22 mouse cellular contexts compared by ENCODE assay signal in genomic region chr10:87715874-87716600, GRCm38 (mm10).
DNase-seq lines count a peak whose midpoint lies in the region; ATAC-seq and TF ChIP-seq lines count a peak whose summit lies in the region.
"Had no signal": no experiment of that assay in that cellular context is flagged by ENCODE, and none has a peak within 500 bp of the region (broad histone marks: within the 10 kb centered on the region; RNA-seq: fewer than 3 reads in every experiment).

No protein-coding gene starts in this region.

- H3K4me1 ChIP-seq in lung, embryonic 14.5 days (ENCODE audit: insufficient read depth): no peaks in the 10 kb centered on the region; the same call in 1 of the 2 replicates
- H3K4me1 ChIP-seq in lung, adult 2 months (ENCODE audit: control insufficient read depth, insufficient read depth, low read length): no peaks in the 10 kb centered on the region
- H3K4me1 ChIP-seq in ES-E14 (ENCODE audit: control insufficient read depth in 2 of 2, insufficient read depth in 2 of 2, low read length in 2 of 2, poor library complexity in 1 of 2): no peaks in the 10 kb centered on the region
- H3K4me1 ChIP-seq: forebrain, embryonic 10.5 days; forebrain, embryonic 13.5 days; hindbrain, embryonic 12.5 days; hindbrain, embryonic 15.5 days had no signal

- no peaks in the 10 kb centered on the region for H3K36me3 ChIP-seq in lung, embryonic 14.5 days (ENCODE audit: insufficient read depth)
- H3K36me3 ChIP-seq in ES-E14 (ENCODE audit: control insufficient read depth, insufficient read depth, low read length, poor library complexity, severe bottlenecking): no peaks in the 10 kb centered on the region
- H3K36me3 ChIP-seq: forebrain, embryonic 10.5 days; G1E; hindbrain, embryonic 12.5 days; hindbrain, embryonic 15.5 days had no signal

- peak; percentile 82 for ATAC-seq in lung, embryonic 14.5 days (ENCODE audit: insufficient read depth)
- ATAC-seq: forebrain, embryonic 13.5 days; forebrain, embryonic 16.5 days; Patski had no signal

- H3K27me3 ChIP-seq in lung, embryonic 14.5 days (ENCODE audit: insufficient read depth, low read length): no peaks in the 10 kb centered on the region
- H3K27me3 ChIP-seq: forebrain, embryonic 13.5 days; hindbrain, embryonic 12.5 days; hindbrain, embryonic 15.5 days; Patski had no signal

- peak; percentile 4 to 5 for DNase-seq in layer of hippocampus, adult 18-20 months (ENCODE audit: low spot score in 2 of 2)
- DNase-seq in layer of hippocampus, adult 11-12 months (ENCODE audit: low spot score): no peak
- DNase-seq in lung, embryonic 14.5 days: peak; percentile 66
- no peak for DNase-seq in lung, adult 2 months
- no peak for DNase-seq in ES-E14 (ENCODE audit: low read depth, low spot score)
- DNase-seq in kidney, adult 8-10 months: no peak
- DNase-seq: adrenal gland, postnatal 10 days; adrenal gland, postnatal 36 days; cerebellum, adult 18-20 months; cerebellum, adult 9-10 months; cerebellum, postnatal 14 days; gastrocnemius, adult 2 months; gastrocnemius, postnatal 14 days; heart, adult 11 months had no signal

- no peak overlapping the region for H3K27ac ChIP-seq in lung, embryonic 14.5 days (ENCODE audit: low read depth)
- H3K27ac ChIP-seq in ES-E14 (ENCODE audit: insufficient read depth, low read depth, low read length, poor library complexity, severe bottlenecking): 0 out of 2 replicates have a peak overlapping the region, but pooled peaks have one; percentile 12
- H3K27ac ChIP-seq: forebrain, embryonic 10.5 days; forebrain, embryonic 13.5 days; gastrocnemius, adult 2 months; hindbrain, embryonic 12.5 days; hindbrain, embryonic 15.5 days had no signal

- H3K4me2 ChIP-seq in lung, embryonic 14.5 days: no peak overlapping the region
- H3K4me2 ChIP-seq: forebrain, embryonic 13.5 days; heart, embryonic 11.5 days; hindbrain, embryonic 12.5 days; hindbrain, embryonic 15.5 days had no signal

- H3K9ac ChIP-seq in lung, embryonic 14.5 days: no peak overlapping the region
- H3K9ac ChIP-seq in ES-E14 (ENCODE audit: insufficient read depth, low read depth, low read length, poor library complexity, severe bottlenecking): no peak overlapping the region
- H3K9ac ChIP-seq: forebrain, embryonic 13.5 days; hindbrain, embryonic 12.5 days; hindbrain, embryonic 15.5 days had no signal

- in situ Hi-C loops in ES-E14 (cut with MboI; ENCODE audit: low sequenced_read_pairs in 2 of 2, unreplicated experiment in 2 of 2): no loop called here

- H3K4me3 ChIP-seq in lung, embryonic 14.5 days (ENCODE audit: low read depth, low read length): no peak overlapping the region
- H3K4me3 ChIP-seq in lung, adult 2 months (replicated peaks; ENCODE audit: extremely low read depth, low read depth, low read length): no peak overlapping the region
- no peak overlapping the region for H3K4me3 ChIP-seq in ES-E14 (ENCODE audit: insufficient read depth in 1 of 2, low read depth in 1 of 2, low read length in 2 of 2, poor library complexity in 1 of 2, severe bottlenecking in 1 of 2)
- H3K4me3 ChIP-seq: forebrain, embryonic 10.5 days; forebrain, embryonic 13.5 days; gastrocnemius, adult 2 months; hindbrain, embryonic 12.5 days; hindbrain, embryonic 15.5 days had no signal

- WGBS in lung, embryonic 14.5 days: 42% methylated on average over 6 of the region's 6 CpGs
- WGBS in lung, adult 2 months: 61% methylated on average over 6 of the region's 6 CpGs

- TF ChIP-seq POLR2A in lung, adult 2 months (IDR thresholded peaks at IDR 0.05; ENCODE audit: borderline replicate concordance, extremely low read depth, low read depth, low read length): no peak

- H3K9me3 ChIP-seq in lung, embryonic 14.5 days (ENCODE audit: low read depth, low read length): no peaks in the 10 kb centered on the region
- no peaks in the 10 kb centered on the region for H3K9me3 ChIP-seq in ES-E14 (ENCODE audit: control insufficient read depth, insufficient read depth, low read depth, low read length)
- H3K9me3 ChIP-seq: forebrain, embryonic 10.5 days; forebrain, embryonic 13.5 days; hindbrain, embryonic 12.5 days; hindbrain, embryonic 15.5 days had no signal

- TF ChIP-seq CTCF in lung, embryonic 14.5 days (IDR thresholded peaks at IDR 0.05; ENCODE audit: low read depth): no peak
- no peak for TF ChIP-seq CTCF in lung, adult 2 months (IDR thresholded peaks at IDR 0.05; ENCODE audit: insufficient read depth, low read length)

TF ChIP-seq in ES-E14, 5 proteins besides CTCF, POLR2A, EP300 and RAD21:
- TF ChIP-seq ZC3H11A (IDR thresholded peaks at IDR 0.05; ENCODE audit: borderline replicate concordance, low read depth, low read length) (no peak), HCFC1 (IDR thresholded peaks at IDR 0.05; ENCODE audit: borderline replicate concordance, insufficient read depth, low read length) (no peak), ZNF384 (IDR thresholded peaks at IDR 0.05; ENCODE audit: low read depth, low read length) (no peak), MAFK (IDR thresholded peaks at IDR 0.05; ENCODE audit: insufficient read depth, low read depth, low read length) (no peak), CHD2 (IDR thresholded peaks at IDR 0.05; ENCODE audit: low read depth, low read length) (no peak)

Comparison
In these comparisons a context has a peak if more than half of its experiments do, and no peak if none do; other contexts are left out.
1. DNase-seq: peak in layer of hippocampus, adult 18-20 months (2 of 2) and lung, embryonic 14.5 days (single experiment); none in layer of hippocampus, adult 11-12 months (single experiment), lung, adult 2 months (single experiment), ES-E14 (single experiment) and kidney, adult 8-10 months (0 of 2).